Mouse (Mus musculus) cerebellum, postnatal 10 days (tissue): ENCODE results near the gene Csf3.
"Not testable (repeated sequence)": the region's sequence is repeated elsewhere in the genome, so short reads cannot be mapped to it uniquely, and the experiment has no call there.

Source experiments
- DNase-seq, 2 experiments: peaks; one replicate each; pipeline ENCODE4 v3.0.0; 2021; ENCODE audit warnings: mixed read lengths in 2 of 2

The Csf3 gene

GRCm38 (mm10) chr11:98701213-98701670 lies at the start of gene Csf3:
Gene Csf3 (plus strand): TSS chr11:98701263.
- no peak for DNase-seq

GRCm38 (mm10) chr11:98655076-98655475 lies 46.0 kb upstream of the Csf3 start:
- peak; percentile 66 to 76 for DNase-seq

GRCm38 (mm10) chr11:98660517-98660916 lies 40.5 kb upstream of the Csf3 start:
- DNase-seq: peak; percentile 57 to 81

GRCm38 (mm10) chr11:98664091-98664490 lies 37.0 kb upstream of the Csf3 start, which contains the start of gene Gsdma:
Gene Gsdma (plus strand): TSS chr11:98664351.
- DNase-seq: no peak

- DNase-seq: no peak
These were observed 32.1 kb upstream of the Csf3 start for GRCm38 (mm10) chr11:98668984-98669383.

- no peak for DNase-seq
These were observed 29.7 kb upstream of the Csf3 start for GRCm38 (mm10) chr11:98671284-98671815.

GRCm38 (mm10) chr11:98671857-98672256 lies 29.2 kb upstream of the Csf3 start:
- no peak for DNase-seq

- no peak for DNase-seq
These were observed 28.6 kb upstream of the Csf3 start for GRCm38 (mm10) chr11:98672482-98672881.

- DNase-seq: peak; percentile 74 to 75
These were observed 27.9 kb upstream of the Csf3 start for GRCm38 (mm10) chr11:98673136-98673535.

- no peak for DNase-seq
These were observed 25.2 kb upstream of the Csf3 start for GRCm38 (mm10) chr11:98675829-98676363.

GRCm38 (mm10) chr11:98680023-98680422 lies 21.0 kb upstream of the Csf3 start:
- DNase-seq: no peak

- not testable (repeated sequence) for DNase-seq
These were observed 20.5 kb upstream of the Csf3 start for GRCm38 (mm10) chr11:98680595-98680994.

GRCm38 (mm10) chr11:98681186-98681585 lies 19.9 kb upstream of the Csf3 start:
- DNase-seq: no peak

GRCm38 (mm10) chr11:98681786-98682745 lies 19.0 kb upstream of the Csf3 start, which contains the start of gene Psmd3:
Gene Psmd3 (plus strand): TSS chr11:98682554.
- DNase-seq: peak; percentile 95 to 98

- DNase-seq: no peak
These were observed 18.3 kb upstream of the Csf3 start for GRCm38 (mm10) chr11:98682811-98683210.

GRCm38 (mm10) chr11:98685642-98686041 lies 15.4 kb upstream of the Csf3 start:
- DNase-seq: no peak

- no peak for DNase-seq
These were observed 14.1 kb upstream of the Csf3 start for GRCm38 (mm10) chr11:98686976-98687375.

GRCm38 (mm10) chr11:98688009-98688408 lies 13.1 kb upstream of the Csf3 start:
- no peak for DNase-seq

- DNase-seq: no peak
These were observed 7.9 kb upstream of the Csf3 start for GRCm38 (mm10) chr11:98693201-98693600.

GRCm38 (mm10) chr11:98693746-98694145 lies 7.3 kb upstream of the Csf3 start:
- no peak for DNase-seq

GRCm38 (mm10) chr11:98694301-98694700 lies 6.8 kb upstream of the Csf3 start:
- peak; percentile 71 to 72 for DNase-seq

- DNase-seq: peak; percentile 54 to 67
These were observed 5.7 kb upstream of the Csf3 start for GRCm38 (mm10) chr11:98695408-98695807.

GRCm38 (mm10) chr11:98696454-98697216 lies 4.4 kb upstream of the Csf3 start:
- DNase-seq: no peak
